Mouse (Mus musculus): ENCODE data around the gene Tnrc6c. TPM values are rescaled to one million over a fixed set of nuclear protein-coding genes. Genes with fewer than 3 reads are reported as not detected.
"Not testable (repeated sequence)": the region's sequence is repeated elsewhere in the genome, so short reads cannot be mapped to it uniquely, and the experiment has no call there.

The Tnrc6c gene
- total RNA-seq, 2 experiments from 2014 or later: 18.0 to 32.2 TPM

- ATAC-seq (replicated peaks; ENCODE audit: low FRiP score, low TSS enrichment, poor library complexity, severe bottlenecking): peak; percentile 5
Observed at GRCm38 (mm10) chr11:117780199-117780515, 126.1 kb downstream of the Tnrc6c start.

- ATAC-seq (replicated peaks; ENCODE audit: low FRiP score, low TSS enrichment, poor library complexity, severe bottlenecking): peak; percentile 73
Observed at GRCm38 (mm10) chr11:117780582-117781111, 126.6 kb downstream of the Tnrc6c start.

- peak; percentile 0; the same call in 1 of the 2 replicates for ATAC-seq (replicated peaks; ENCODE audit: low FRiP score, low TSS enrichment, poor library complexity, severe bottlenecking)
Observed at GRCm38 (mm10) chr11:117781199-117781821, 127.2 kb downstream of the Tnrc6c start.

GRCm38 (mm10) chr11:117781993-117782704, 128.1 kb downstream of the Tnrc6c start, which contains the start of the genes Tmc8 and Tmc6:
TSS of gene Tmc8 (plus strand) at chr11:117782076.
TSS of gene Tmc6 (minus strand) at chr11:117782198.
- ATAC-seq (replicated peaks; ENCODE audit: low FRiP score, low TSS enrichment, poor library complexity, severe bottlenecking): peak; percentile 11

- no peak for ATAC-seq (replicated peaks; ENCODE audit: low FRiP score, low TSS enrichment, poor library complexity, severe bottlenecking)
Observed at GRCm38 (mm10) chr11:117782705-117783034, 128.6 kb downstream of the Tnrc6c start.

GRCm38 (mm10) chr11:117783089-117783488, 129.0 kb downstream of the Tnrc6c start:
- ATAC-seq (replicated peaks; ENCODE audit: low FRiP score, low TSS enrichment, poor library complexity, severe bottlenecking): no peak

- ATAC-seq (replicated peaks; ENCODE audit: low FRiP score, low TSS enrichment, poor library complexity, severe bottlenecking): no peak
Observed at GRCm38 (mm10) chr11:117783683-117784309, 129.7 kb downstream of the Tnrc6c start.

GRCm38 (mm10) chr11:117786294-117786693, 132.2 kb downstream of the Tnrc6c start:
- peak; percentile 53 for ATAC-seq (replicated peaks; ENCODE audit: low FRiP score, low TSS enrichment, poor library complexity, severe bottlenecking)

DNA sequence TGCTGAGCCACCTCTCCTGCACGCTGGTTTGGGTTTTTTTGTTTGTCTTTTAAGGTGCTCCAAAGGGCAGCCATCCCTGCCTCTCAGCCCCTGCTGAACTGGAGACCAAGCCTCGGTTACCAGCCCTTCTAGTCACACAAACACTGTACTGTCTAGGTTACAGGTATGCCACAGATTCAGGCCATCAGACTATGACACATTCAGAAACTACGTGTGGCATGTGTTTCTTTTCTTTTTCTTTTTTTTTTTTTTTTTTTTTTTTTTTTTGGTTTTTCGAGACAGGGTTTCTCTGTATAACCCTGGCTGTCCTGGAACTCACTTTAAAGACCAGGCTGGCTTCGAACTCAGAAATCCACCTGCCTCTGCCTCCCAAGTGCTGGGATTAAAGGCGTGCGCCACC, 134.4 kb downstream of the Tnrc6c start:
- not testable (repeated sequence) for ATAC-seq (replicated peaks; ENCODE audit: low FRiP score, low TSS enrichment, poor library complexity, severe bottlenecking)

DNA sequence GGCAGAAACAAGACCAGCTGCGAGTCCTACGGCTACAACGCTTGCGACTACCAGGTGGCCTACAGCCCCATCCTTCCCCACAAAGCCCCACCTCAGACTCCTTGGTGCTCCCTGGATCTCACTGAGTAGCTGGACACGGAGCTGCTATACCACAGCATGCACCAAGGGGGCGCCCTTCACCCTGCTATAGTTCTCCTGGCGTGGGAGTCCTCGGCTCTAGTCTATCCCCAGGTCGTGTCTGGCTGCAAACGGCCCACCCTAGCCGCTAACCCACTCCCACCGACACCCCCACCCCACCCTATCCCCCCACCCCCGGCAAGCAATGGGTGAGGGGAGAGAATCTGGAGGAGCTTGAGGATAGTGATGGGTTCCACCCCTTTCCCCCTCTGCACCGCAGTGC, 136.2 kb downstream of the Tnrc6c start:
- peak; percentile 36 for ATAC-seq (replicated peaks; ENCODE audit: low FRiP score, low TSS enrichment, poor library complexity, severe bottlenecking)

GRCm38 (mm10) chr11:117790703-117791440, 136.8 kb downstream of the Tnrc6c start:
- ATAC-seq (replicated peaks; ENCODE audit: low FRiP score, low TSS enrichment, poor library complexity, severe bottlenecking): 0 out of 2 replicates have a peak, but pooled peaks have one; percentile 9

DNA sequence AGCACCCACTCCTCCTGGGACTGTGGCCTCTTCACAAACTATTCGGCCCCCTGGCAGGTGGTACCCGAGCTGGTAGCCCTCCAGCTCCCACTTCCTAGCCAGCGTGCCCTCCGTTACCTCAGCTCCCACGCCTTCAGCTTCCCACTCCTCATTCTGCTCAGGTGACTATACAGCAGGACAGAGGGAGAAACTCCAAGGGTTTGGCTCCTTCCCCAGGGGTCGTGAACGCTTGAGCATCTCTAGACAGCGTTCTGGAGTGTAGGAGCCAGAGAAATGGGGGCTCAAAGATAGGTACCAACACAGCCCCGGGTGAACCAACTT, 137.3 kb downstream of the Tnrc6c start:
- ATAC-seq (replicated peaks; ENCODE audit: low FRiP score, low TSS enrichment, poor library complexity, severe bottlenecking): no peak

DNA sequence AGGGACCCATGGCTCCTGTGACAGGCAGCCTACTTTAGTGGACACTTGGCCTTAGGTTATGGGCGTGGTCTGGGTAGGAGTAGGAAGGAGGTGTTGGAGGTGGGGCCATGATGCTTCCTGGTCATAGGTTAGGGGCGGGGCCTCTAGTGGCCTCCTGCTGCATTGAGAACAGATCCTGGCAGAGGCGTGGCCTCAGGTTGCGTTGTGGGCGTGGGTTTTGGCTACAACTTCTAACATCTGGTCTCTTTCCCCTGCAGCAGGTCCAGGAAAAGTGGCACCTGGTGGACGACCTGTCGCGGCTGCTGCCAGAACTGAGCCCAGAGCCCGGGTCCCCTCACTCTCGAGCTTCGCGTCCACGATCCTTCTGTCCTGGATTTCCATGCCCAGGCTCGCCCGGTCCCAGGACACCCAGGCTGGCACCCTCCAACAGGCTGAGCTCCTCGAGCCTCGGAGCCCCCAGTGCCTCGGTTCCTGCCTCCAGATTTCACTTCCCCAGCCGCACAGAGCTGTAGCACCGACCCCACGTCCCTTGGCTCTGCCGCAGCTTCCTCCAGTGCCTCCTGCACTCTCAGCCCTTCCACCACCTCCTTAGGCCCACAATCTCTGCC, 138.3 kb downstream of the Tnrc6c start:
- peak; percentile 72 for ATAC-seq (replicated peaks; ENCODE audit: low FRiP score, low TSS enrichment, poor library complexity, severe bottlenecking)

- ATAC-seq (replicated peaks; ENCODE audit: low FRiP score, low TSS enrichment, poor library complexity, severe bottlenecking): no peak
Observed at GRCm38 (mm10) chr11:117794035-117794551, 140.0 kb downstream of the Tnrc6c start.

DNA sequence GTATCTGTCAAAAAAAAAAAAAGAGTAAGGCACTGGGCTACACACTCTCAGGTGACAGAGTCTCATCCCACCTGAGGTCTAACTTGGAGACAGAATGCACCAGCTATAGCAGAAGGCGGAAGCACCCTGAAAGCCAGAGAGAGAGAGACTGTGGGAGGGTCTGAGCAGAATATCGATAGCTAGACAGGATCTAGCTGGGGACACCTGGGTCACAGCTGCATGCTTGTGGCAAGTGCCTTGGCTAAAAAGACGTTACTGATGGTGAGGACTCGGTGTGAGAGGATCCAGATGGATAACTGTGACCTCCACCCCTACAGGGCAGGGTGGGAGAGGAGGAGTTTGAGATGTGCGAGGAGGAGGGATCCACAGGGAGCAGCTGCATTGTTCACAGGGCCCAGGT, 142.9 kb downstream of the Tnrc6c start:
- ATAC-seq (replicated peaks; ENCODE audit: low FRiP score, low TSS enrichment, poor library complexity, severe bottlenecking): peak; percentile 9; the same call in 1 of the 2 replicates

- ATAC-seq (replicated peaks; ENCODE audit: low FRiP score, low TSS enrichment, poor library complexity, severe bottlenecking): peak; percentile 84
Observed at GRCm38 (mm10) chr11:117797511-117798159, 143.5 kb downstream of the Tnrc6c start, which contains the start of gene 6030468B19Rik. TSS of gene 6030468B19Rik (plus strand) at chr11:117797660.

DNA sequence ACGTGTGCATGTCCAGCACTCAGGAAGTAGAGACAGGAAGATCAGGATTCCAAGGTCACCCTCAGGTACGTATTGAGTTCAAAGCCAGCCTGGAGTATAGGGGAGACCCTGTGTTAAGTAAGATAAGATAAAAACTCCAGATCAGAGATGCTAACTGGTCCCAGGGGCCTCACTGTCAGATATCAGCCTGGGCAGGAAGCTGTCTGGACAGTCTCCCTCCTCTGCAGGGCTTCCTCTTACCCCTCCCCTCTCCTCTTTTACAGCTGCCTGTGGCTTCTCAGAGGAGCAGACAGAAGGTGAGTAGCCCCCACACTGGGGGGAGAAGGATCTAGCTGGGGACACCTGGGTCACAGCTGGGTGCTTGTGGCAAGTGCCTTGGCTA, 144.1 kb downstream of the Tnrc6c start:
- ATAC-seq (replicated peaks; ENCODE audit: low FRiP score, low TSS enrichment, poor library complexity, severe bottlenecking): peak; percentile 42

DNA sequence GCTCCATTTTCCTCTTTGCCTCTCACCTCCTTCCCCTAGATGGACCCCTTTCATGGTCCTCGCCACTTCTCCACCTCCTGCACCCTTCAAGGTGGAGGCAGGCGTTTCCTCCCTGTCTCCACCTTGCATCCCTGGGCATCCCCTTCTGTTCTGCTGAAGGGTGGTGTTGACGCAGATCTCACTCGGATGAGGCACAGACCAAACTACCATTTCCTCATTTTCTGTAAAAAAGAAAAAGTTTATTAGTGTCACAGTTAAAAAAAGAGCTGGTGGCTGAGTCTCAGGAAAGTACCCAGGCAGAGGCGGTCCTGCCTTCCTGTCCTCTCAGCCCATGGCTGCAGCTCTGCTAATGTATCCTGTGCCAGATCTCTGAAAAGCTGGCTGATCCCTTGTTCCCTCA, 145.1 kb downstream of the Tnrc6c start:
- no peak for ATAC-seq (replicated peaks; ENCODE audit: low FRiP score, low TSS enrichment, poor library complexity, severe bottlenecking)

DNA sequence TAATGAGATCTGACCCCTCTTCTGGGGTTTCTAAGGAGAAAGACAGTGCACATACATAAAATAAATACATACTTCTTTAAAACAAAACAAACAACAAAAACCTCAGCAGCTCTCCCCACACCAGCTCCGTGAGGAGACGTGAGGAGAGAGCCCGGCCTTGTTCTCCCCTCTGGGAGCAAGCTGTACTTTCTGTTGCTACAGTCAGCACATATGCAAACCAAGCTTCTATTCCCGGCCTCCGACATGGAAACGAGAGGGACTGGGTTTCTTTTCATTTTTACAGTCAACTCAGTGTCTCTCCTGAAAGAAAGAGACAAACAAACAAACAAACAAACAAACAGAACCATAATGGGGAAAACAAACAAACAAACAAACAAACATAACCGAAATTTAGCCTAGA, 145.9 kb downstream of the Tnrc6c start:
- ATAC-seq (replicated peaks; ENCODE audit: low FRiP score, low TSS enrichment, poor library complexity, severe bottlenecking): no peak

All from megakaryocyte-erythroid progenitor cell, adult 5-6 weeks (primary cell).